Mouse (Mus musculus) mesoderm, embryonic 11.5 days (tissue): ENCODE measurements at regions not wholly inside any gene's neighbourhood (a gene's known extent, or its start where the extent isn't known, plus 50 kb on each side); places are given as distances from the start of the nearest gene placed in this dataset.
"Not testable (repeated sequence)": the region's sequence is repeated elsewhere in the genome, so short reads cannot be mapped to it uniquely, and the experiment has no call there.

Experiments
- DNase-seq: peaks from one replicate; pipeline ENCODE4 v3.0.0-alpha.2; 2012; ENCODE audit warnings: low read depth, low spot score

DNA sequence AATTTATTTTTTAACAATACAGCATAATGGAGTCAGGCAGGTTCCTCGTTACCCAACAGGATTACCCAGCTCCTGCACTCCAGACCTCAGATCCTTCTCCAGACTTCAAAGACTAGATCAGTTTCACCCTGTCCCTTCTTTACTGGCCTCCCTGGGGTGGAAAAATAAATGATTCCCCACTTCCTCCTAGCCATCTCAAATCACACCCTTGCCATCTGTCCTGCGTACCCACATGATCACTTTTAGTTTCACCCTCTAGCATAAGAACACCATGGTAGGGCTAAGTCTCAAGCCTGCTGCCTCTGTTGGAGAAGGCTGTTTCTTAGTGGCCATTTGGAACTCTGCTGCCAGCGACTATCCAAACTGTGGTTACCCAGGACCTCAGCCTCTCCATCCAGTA lies 222.0 kb downstream of the Plxna1 start:
- DNase-seq, result no peak

DNA sequence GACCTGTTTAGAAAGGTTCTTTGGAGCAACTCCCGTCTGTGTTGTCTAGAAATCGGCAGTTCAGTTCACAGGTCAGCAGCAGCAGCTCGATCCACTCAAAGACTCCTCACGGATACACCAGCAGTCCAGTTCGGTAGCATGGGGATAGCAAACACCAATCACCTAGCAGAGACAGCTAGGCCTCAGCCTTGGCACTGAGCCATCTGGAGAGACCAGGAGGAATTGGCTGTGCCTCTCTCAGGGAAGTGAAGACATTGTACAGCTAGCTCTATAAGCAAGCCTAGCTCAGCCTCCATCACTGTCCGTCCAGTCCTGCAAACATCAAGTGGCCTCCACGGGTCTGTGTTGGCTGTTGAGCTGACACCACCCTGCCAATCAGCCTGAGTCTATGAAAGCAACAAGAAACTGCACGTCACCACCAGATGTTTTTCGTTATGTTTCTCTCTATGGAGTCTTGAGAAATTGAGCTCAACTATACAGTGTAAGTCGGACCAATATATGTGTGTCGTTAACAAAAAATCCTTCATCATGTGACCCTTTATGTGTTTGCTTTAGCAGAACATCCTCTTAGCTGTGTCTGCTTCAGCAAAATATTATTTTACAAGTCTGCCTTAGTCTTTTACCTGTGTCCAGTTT lies 209.3 kb downstream of the Plxna1 start:
- peak; percentile 31 for DNase-seq

DNA sequence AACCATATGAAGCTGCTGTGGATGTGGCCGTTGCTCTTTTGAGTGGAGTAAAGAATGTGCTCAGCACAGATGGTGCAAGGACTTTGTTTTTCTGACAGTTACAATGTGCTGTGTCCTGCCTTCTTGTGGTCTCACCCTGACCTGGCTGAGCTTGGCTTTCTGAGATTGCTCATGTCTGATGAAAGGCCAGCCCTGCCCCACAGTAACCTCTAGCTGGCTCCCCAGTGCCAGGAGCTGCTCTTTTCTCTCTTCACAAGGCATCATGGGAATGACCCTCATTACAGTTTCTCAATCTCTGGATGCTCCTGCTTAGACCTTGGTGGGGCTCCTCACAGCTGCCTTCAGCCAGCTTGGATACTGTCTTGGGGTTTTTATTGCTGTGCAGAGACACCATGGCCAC lies 204.9 kb downstream of the Plxna1 start:
- DNase-seq, result no peak

DNA sequence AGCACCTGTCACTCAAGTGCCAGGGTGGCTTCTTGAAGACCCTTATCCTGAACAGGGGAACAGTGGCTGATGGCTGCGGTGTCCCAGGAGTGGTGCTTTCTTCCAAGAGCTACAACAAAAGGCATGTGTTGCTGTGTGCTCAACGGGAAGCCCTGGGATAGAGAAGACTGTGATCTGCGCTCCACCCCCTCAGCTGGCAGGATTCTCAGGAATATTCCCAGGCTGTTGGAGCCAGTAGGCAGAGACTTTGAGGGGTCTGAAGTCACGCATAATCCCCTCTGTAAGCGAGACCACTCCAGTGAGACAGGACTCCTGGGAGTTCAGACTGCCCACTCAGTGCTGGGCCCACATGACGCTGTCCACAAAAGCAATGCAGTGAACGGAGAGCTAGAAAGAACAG lies 202.4 kb downstream of the Plxna1 start:
- DNase-seq, result no peak

DNA sequence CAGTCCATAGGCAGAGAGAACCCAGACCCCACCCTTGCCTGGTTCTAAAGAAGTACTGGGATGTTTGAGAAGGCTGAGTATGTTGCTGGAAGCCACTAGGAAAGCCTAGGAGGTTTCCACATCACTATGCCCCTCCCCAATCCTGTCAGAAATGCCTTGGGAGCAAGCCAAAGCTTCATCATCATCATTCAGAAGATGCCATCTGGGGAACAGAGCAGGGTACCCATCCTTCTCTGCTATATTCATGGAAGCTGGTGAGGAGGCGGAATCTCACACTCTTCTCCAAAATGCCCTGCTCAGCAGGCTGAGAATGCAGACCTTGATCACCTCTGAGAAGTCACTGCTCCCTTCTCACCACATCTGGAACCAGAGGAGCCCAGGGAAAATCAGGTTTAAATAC lies 200.7 kb downstream of the Plxna1 start:
- no peak for DNase-seq

DNA sequence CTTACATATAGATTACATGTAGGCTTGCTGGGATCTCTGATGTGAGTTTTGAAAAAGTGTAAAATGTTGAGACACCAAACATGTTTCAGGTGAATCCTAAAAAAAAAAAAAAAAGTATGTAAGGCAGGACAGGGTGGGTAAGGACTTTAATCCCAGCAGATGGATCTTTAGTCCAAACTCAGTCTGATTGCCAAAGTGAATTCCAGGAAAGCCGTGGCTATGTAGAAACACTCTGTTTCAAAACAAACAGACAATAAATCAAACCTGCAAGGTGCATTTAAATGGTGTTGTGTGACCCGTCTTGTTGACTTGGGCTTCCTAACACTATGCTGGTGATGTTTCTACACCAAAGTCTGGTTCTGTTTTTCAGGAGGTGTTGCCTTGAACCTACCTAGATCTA lies 192.9 kb downstream of the Plxna1 start:
- DNase-seq, result no peak

DNA sequence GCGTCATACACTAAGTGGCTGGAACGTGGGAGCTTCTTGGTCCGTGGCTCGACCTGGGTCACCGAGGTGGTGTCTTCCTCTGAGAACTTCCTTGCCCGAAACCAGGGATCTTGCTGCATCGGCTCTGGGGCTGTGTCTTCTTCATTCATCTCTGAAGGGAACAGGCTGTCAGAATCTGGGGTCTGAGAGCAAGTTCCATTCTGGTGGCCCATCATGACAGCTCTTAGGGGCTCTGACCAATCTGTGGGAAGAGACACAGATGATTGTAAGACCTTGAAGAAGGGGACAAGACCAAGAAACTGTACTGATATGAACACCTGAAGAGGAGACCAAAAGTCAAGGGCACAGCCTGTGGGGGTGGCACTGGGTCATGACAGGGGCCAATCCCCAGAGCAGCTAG lies 177.5 kb downstream of the Plxna1 start:
- not testable (repeated sequence) for DNase-seq

DNA sequence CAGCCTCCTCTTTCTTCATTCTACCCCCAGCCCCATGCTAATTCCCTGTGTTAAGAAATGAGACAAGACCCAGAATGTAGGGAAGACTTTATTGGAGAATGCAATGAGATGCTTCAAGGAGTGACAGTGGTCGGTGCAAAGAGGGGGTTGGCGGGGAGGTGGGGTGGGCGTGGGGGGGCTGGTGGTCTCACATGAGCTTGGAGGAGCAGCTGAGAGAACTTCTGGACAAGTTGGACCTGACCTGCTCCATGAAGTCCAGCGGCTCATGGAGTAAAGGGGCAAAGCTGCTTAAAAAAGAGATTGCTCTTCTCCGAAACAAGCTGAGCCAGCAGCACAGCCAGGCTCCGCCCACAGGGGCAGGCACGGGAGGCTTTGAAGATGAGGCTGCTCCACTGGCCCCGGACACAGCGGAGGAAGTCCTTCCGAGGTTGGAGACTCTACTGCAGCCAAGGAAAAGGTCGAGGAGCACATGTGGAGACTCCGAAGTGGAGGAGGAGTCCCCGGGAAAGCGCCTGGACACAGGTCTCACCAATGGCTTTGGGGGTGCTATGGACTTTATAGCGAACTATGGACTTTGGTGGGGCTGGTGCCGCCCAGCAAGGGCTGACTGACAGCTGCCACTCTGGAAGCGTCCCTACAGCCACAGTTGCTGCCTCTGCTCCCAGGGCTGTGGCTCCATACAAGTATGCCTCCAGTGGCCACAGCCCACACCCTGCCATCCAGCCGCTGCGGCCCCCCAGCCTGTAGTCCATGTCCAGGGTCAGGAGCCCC lies 161.7 kb downstream of the Plxna1 start:
- not testable (repeated sequence) for DNase-seq

DNA sequence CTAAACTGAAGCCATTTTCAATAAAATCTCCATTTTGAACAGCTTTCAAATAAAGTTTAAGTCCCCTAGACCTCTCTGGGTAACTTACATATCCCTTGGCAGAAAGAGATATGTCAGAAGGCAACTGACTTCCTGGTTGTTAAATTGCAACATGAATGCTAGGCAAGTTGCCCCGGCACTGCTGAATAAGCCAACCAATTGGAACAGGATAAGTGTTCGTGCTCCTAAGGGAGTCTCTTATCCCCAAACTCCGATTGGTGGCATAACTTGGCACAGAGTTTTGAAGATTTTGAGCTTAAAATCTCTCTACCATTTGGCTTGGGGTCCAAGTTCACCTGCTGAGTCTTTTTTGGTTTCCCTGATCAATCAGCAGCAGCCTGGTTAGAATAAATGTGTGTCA lies 147.4 kb downstream of the Plxna1 start:
- no peak for DNase-seq

DNA sequence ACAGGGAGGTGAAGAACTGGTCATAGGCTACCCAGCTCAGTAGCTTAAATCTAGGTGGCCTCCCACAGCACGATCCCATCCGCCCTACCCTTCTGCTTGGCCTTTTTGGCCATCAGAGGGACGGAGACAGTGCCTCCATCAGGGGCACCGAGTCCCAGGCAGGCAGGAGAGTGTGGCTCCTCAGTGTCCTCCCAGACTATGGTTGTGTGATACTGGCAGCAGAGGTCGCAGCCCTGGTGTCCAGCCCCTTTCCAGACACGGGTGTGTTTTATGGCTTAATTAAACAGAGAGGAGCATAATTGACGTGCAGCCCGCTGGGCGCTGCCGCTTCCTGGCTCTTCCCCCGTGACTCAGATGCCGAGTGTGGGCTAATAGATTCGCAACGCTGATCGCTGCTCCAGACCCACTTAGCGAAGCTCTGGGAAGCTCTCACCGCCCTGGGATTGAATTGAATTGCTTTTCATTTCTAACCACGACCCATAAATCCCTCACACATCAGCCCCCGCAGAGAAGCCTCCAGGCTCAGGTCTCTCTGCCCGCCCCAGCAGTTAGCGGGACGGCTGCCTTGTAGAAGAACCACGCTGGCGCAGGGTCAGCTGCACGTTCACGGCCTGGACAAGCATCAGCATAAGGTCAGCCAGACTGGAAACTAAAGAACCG lies 126.9 kb downstream of the Plxna1 start:
- peak; percentile 77 for DNase-seq

DNA sequence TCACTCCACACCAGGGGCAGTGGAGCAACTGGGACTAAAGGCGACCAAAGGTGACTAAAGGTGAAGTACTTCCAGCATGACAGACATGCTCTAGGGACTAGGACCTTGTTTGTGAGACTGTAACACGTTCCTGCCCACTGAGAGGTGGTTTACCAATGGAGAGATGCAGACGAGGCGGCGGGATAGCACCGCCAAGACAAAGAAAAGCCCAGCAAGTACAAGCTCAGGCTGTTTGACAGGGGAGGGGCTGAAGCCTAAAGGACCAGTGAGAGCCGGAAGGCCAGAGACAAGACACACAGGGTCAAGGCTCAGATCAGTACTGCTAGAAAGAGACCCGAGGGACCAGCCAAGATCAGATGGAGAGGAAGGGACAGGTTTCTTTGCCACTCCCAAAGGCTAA lies 126.2 kb downstream of the Plxna1 start:
- no peak for DNase-seq

DNA sequence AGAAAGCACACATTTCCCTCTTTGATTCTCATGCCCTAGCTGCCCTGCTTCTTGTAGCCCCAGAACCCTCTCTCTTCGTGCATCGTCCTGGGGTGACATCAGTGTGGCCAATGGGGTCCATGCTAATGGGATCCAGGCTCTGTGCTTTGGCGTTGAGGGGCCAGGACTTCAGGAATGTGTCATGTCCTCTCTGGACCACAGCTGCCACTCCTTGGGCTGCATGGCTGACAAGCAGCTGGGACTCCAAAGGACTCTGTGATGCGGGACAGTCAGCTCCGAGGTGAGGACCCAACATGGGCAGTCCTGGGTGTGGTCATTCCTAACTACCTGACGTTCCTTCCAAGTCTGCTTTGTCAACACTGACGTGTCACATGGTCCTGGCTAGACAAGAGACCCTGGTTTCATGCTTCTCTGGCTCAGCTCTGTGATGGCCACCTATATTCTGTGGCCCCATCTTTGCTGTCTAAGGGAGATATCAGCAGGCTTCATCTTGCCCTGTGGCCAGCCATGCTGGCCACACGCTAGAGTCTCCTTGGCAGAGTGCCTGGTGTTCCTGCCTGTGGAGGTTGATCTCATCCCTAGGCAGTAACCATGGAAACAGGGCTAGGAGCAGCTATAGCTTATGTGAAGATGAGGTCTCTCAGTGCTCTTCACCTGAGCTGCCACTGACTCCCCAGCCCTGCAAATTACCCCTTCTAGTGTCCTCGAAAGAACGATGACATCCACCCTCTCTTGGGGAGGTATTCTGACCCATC lies 125.4 kb downstream of the Plxna1 start:
- no peak for DNase-seq

DNA sequence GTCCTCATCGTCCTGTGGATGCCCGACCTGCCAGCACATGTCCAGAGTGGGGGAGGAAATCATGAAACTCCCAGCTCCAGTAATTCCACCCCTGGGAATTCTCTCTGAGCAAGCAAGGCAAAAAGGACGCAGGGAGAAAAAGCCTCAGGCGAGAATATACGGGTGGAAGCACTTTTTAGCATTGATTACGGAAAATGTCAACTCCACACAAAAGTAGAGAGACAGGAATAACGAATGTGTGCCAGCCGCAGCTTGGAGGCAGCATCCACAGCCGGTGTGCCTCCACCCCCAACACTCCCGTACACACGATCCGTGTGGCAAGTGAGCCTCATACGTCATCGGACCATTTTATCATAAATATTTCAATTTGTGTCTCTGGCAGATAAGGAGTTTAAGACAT lies 123.5 kb downstream of the Plxna1 start:
- DNase-seq, result no peak

DNA sequence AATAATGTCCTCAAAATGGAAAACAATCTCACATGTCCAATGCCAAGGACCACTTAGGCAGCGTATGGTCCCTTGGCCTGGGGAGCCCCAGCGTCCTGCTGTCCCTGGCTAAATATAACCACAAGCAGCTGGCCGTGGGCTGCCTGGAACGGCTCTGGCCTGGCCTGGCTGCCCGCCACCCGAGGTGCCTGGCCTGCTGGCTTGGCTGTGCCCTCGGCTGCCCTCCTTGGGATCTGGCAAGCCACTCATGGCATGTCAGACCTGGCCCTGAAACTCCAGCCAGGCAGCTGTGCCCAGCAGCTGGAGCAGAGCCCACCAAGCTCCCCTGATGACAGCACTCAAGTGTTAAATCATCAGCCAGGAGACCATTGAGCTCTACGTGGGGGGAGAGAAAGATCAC lies 122.9 kb downstream of the Plxna1 start:
- DNase-seq, result no peak

DNA sequence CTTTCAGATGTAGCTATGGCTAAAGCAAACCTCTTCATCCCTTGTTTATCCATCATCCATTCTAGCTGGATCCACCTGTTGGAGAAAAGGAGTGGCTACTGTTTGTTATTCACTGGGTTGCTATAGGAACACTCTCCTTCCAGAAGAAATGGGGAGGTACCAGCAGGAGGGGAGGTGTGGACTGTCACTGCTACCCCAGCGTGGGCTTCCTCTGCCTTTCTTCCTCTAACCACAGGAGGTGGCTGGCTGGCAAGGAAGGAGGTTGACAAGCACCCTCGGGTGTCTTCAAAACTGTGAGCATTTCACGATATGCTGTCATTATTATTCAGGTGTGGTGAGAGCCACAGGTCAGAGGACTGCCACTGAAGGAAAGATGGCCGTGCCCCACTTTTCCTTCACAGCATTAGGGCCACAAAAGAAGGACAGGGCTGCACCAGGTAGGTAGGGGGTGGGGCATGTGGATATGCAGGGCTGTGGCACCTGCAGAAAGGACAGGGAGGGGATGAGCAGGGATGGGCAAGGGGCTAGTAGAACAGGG lies 122.2 kb downstream of the Plxna1 start:
- no peak for DNase-seq

DNA sequence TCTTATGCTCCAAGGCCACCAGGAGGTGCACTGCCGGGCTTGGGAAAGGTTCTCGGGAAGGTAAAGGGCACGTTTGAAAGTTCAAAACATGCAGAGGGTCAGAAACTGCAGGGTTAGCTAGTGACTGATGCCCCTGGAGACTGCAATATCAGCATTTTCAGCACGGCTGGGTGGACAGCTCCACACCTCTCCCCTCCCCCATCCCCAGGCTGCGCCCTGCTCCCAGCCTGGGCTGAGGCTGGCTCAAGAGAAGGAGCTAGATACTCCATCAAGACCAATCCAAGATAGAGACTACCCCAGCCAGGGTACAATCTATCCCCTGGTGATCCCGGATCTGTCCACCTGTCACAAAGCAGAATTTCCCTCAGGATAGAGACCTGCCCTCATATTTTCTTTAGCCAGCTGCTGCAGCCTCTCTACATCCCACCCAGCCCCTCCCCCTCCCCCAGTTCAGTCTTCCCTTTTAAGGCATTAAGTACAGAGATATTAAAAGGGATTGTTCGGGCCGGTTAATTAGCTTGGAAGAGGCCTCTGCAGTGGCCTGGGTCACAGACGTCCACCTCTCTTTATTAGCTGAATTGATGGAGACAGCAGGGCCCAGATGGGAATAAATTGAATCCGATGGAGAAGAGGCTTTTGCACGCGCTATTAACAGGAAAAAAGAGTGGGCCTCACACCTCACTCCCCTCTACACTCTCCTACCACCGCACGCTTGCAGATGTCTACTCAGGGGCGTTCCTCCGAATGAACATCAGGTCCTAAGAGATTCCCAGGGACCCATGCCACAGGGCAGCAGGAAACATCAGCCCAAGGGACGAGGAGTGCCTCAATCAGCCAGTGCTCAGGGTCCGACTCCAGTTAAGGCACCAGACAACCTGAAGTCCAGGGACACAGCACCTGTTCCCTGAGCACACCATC lies 119.8 kb downstream of the Plxna1 start:
- peak; percentile 76 for DNase-seq

DNA sequence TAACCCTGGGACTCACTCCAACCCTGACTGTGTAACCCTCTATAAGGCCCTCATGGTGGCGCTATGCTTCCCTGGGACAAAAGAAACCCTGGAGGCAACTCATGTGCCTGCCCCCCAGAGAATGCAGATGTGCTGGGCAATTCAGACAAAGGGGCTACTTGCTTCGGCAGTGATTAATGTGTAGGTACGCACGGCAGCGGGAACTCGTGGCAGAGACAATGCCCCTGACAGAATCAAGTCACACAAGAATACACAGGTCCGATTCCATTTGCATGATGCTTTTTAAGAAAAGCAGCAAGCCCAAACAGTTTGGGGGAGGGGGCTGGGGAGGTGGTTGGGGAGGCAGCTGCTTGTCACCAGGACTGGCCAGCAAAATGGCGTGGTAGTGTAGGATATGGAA lies 116.9 kb downstream of the Plxna1 start:
- no peak for DNase-seq

DNA sequence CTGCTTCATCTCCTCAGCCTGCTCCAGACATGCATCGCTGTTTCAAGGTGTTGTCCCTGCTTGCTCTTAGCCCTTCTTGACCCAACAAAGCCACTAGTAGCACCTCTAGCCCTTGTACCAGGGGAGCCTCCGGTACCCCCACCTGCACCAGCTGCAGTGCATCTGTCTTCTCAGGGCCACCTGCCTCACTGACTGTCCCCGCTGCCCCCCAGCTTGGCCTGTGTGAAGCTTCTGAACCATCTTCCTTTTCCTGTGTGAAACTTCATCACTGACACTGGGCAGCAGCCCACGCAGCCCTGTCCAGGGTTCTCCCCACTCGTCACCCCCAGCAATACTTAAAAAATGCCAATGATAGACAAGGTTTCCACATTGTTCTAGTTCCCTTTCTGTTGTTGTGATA lies 116.2 kb downstream of the Plxna1 start:
- no peak for DNase-seq

DNA sequence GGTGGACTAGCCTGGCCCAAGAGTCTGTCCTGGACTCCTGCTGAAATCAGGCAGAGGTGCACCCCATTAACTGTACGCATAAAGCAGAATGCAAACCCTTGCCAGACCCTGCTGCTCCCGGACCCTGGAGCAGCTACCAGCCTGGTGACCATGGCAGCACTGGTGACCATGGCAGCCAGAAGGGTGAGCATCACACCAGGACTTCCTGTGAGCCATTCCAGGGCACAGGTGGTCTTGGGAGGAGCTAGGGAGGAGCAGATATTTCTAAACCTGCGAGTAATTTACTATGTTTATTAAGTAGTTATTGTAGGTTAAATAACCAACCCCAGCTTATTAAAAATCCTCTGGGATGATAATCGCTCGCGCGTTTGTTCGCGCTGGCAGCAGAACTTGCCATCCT lies 113.8 kb downstream of the Plxna1 start:
- DNase-seq, result no peak

DNA sequence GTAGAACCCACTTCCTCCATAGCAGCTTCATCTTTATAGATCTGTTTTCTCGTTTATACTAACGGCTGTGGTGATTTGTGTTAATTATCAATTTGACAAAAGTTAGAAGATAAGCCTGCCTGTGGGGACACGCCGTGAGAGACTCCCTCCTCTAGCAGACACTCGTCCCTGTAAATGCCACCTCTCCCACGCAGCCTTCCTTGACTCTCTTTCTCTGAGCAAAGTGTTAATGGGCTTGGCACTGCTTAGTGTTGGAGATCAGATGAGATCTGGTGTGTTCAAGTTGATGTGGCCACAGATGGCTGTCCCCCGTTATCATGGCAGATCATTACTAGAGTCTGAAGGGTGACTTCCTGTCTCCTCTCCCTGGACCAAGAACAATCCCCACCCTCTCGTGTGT lies 113.1 kb downstream of the Plxna1 start:
- DNase-seq, result no peak

DNA sequence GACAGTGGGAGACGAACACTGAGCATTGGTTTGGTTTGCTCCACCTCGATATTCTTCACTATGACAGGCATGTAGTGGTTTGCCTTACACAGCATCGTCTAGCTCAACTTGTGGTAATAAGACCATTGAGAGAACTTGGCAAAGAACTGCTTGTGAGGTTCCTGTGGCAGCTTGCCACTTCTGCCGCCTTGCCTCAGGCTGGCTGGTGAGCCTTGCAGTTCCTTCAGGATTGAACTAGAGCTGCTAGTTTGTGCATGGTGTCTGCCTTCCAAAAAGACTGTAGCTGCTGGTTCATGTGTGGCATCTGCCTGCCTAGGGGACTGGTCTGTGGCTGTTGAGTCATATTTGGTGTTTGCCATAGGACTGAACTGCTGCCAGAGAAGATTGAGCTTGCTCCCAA lies 110.8 kb downstream of the Plxna1 start:
- DNase-seq, result no peak
